Mouse (Mus musculus) lung, embryonic 16.5 days (tissue): ENCODE measurements around the gene Lmtk3. TPM values are rescaled to one million over a fixed set of nuclear protein-coding genes. Genes with fewer than 3 reads are reported as not detected.

Experiments
- ATAC-seq: fragments of 200-750 bp; cut with Nextera tagmentation; 2 replicates; pipeline ENCODE4 v1.8.0; 2017; ENCODE audit warnings: low read depth, mild to moderate bottlenecking, moderate library complexity
- H3K27ac ChIP-seq: fragments of 300-500 bp; sonication (generic); 2 replicates; pipeline ENCODE4 v1.5.1; 2014; ENCODE audit warnings: mild to moderate bottlenecking, control low read depth, low read length
- H3K27me3 ChIP-seq: fragments of 300-500 bp; sonication (generic); 2 replicates; pipeline ENCODE4 v1.6.1; 2014; ENCODE audit warnings: low read depth, low read length, mixed read lengths; ENCODE audit not compliant: control insufficient read depth, insufficient read depth
- H3K36me3 ChIP-seq: fragments of 300-500 bp; sonication (generic); 2 replicates; pipeline ENCODE4 v1.6.1; 2014; ENCODE audit warnings: low read length; ENCODE audit not compliant: control insufficient read depth, insufficient read depth
- H3K4me1 ChIP-seq: fragments of 300-500 bp; sonication (generic); replicated peaks from 2 replicates; pipeline ENCODE4 v1.6.1; 2014; ENCODE audit warnings: low read length, mixed read lengths; ENCODE audit not compliant: control insufficient read depth, insufficient read depth
- H3K4me2 ChIP-seq: fragments of 300-500 bp; sonication (generic); 2 replicates; pipeline ENCODE4 v1.6.1; 2014; ENCODE audit warnings: low read depth, low read length, control low read depth
- H3K4me3 ChIP-seq: fragments of 300-500 bp; sonication (generic); 2 replicates; pipeline ENCODE4 v1.5.1; 2014; ENCODE audit warnings: mild to moderate bottlenecking, low read length, control low read depth
- H3K9ac ChIP-seq: fragments of 300-500 bp; sonication (generic); 2 replicates; pipeline ENCODE4 v1.6.1; 2014; ENCODE audit warnings: low read length, control low read depth
- H3K9me3 ChIP-seq: fragments of 300-500 bp; sonication (generic); 2 replicates; pipeline ENCODE4 v1.6.1; 2016; ENCODE audit warnings: low read length; ENCODE audit not compliant: control insufficient read depth
- WGBS: fragments of 180-500 bp; shearing (Covaris S2); extraction: QIAGEN DNeasy Blood & Tissue Kit; methylation state at CpG from one replicate; pipeline ENCODE4 v1.1.7; 2014; 5-methylcytosine and 5-hydroxymethylcytosine counted together
- polyA plus RNA-seq: library from polyadenylated mRNA; unstranded; fragments of >200 nt; fragmentation: Nextera tagmentation; extraction: Ambion mirVana; gene quantifications from 2 replicates; pipeline ENCODE4 v1.2.1, GENCODE M21; 2015

Lmtk3 gene
- polyA plus RNA-seq, 1 experiment from 2014 or later: 0.72 TPM

GRCm38 (mm10) chr7:45770427-45771082 is 13.0 kb upstream of the Lmtk3 start:
- no peaks in the 10 kb centered on the region for H3K36me3 ChIP-seq
- H3K4me1 ChIP-seq: 0 out of 2 replicates have a peak, but pooled peaks cover 5% of the 10 kb centered on the region
- no peak for ATAC-seq
- H3K27me3 ChIP-seq: no peaks in the 10 kb centered on the region
- no peak overlapping the region for H3K4me3 ChIP-seq
- no peak overlapping the region for H3K27ac ChIP-seq
- WGBS: 55% methylated on average over 8 of the region's 8 CpGs
- H3K9ac ChIP-seq: no peak overlapping the region
- no peaks in the 10 kb centered on the region for H3K9me3 ChIP-seq
- H3K4me2 ChIP-seq: no peak overlapping the region

- WGBS: 58% methylated on average over 4 of the region's 4 CpGs
These were observed 12.4 kb upstream of the Lmtk3 start for GRCm38 (mm10) chr7:45771101-45771500.

GRCm38 (mm10) chr7:45775237-45775636 is 8.3 kb upstream of the Lmtk3 start:
- H3K9ac ChIP-seq: no peak overlapping the region
- H3K4me1 ChIP-seq: no peaks in the 10 kb centered on the region
- ATAC-seq: no peak
- H3K36me3 ChIP-seq: no peaks in the 10 kb centered on the region
- H3K4me2 ChIP-seq: no peak overlapping the region
- WGBS: 57% methylated on average over 7 of the region's 7 CpGs
- no peak overlapping the region for H3K27ac ChIP-seq
- no peak overlapping the region for H3K4me3 ChIP-seq
- H3K9me3 ChIP-seq: no peaks in the 10 kb centered on the region
- no peaks in the 10 kb centered on the region for H3K27me3 ChIP-seq

More at GRCm38 (mm10) chr7:45771101-45771500, 12.4 kb upstream of the Lmtk3 start:
- Histone ChIP-seq H3K4me2 (no peak overlapping the region), H3K9me3 (no peaks in the 10 kb centered on the region), H3K4me3 (no peak overlapping the region), H3K36me3 (no peaks in the 10 kb centered on the region), H3K9ac (no peak overlapping the region), H3K4me1 (0 out of 2 replicates have a peak, but pooled peaks cover 4% of the 10 kb centered on the region), H3K27me3 (no peaks in the 10 kb centered on the region), H3K27ac (no peak overlapping the region)
- no peak for ATAC-seq

GRCm38 (mm10) chr7:45779081-45779641 is 4.4 kb upstream of the Lmtk3 start:
- H3K27ac ChIP-seq: no peak overlapping the region
- H3K9me3 ChIP-seq: no peaks in the 10 kb centered on the region
- WGBS: 22% methylated on average over 22 of the region's 22 CpGs
- H3K36me3 ChIP-seq: no peaks in the 10 kb centered on the region
- H3K27me3 ChIP-seq: no peaks in the 10 kb centered on the region; the same call in 1 of the 2 replicates
- H3K4me3 ChIP-seq: no peak overlapping the region
- peaks cover 5% of the 10 kb centered on the region; the same call in 1 of the 2 replicates for H3K4me1 ChIP-seq
- H3K4me2 ChIP-seq: peak overlapping the region; percentile 21
- H3K9ac ChIP-seq: no peak overlapping the region
- ATAC-seq: no peak

- ATAC-seq: no peak
- Histone ChIP-seq H3K27ac (no peak overlapping the region), H3K9ac (no peak overlapping the region), H3K9me3 (no peaks in the 10 kb centered on the region), H3K4me3 (no peak overlapping the region), H3K4me1 (peaks cover 20% of the 10 kb centered on the region), H3K36me3 (no peaks in the 10 kb centered on the region), H3K27me3 (peaks cover 5% of the 10 kb centered on the region), H3K4me2 (no peak overlapping the region)
- WGBS: 61% methylated on average over 4 of the region's 4 CpGs
These were observed 1.3 kb upstream of the Lmtk3 start for GRCm38 (mm10) chr7:45782271-45782670.

GRCm38 (mm10) chr7:45784524-45785372 is 1.2 kb downstream of the Lmtk3 start, which contains the start of gene Sult2b1:
Gene Sult2b1, minus strand, starts transcription at chr7:45784669.
- Histone ChIP-seq H3K9me3 (no peaks in the 10 kb centered on the region), H3K27ac (0 out of 2 replicates have a peak within 1 kb of the TSS, but pooled peaks have one; percentile 18), H3K4me3 (peak within 1 kb of the TSS; percentile 62), H3K4me2 (peak within 1 kb of the TSS; percentile 95), H3K36me3 (no peaks in the 10 kb centered on the region), H3K4me1 (peaks cover 20% of the 10 kb centered on the region), H3K9ac (peak within 1 kb of the TSS; percentile 73), H3K27me3 (peaks cover 5% of the 10 kb centered on the region)
- 18% methylated on average over 20 of the region's 20 CpGs for WGBS
- ATAC-seq: peak; percentile 15; the same call in 1 of the 2 replicates

- H3K9ac ChIP-seq: peak overlapping the region; percentile 67
- no peak overlapping the region for H3K27ac ChIP-seq
- under 1% methylated on average over 39 of the region's 42 CpGs for WGBS
These were observed 2.0 kb downstream of the Lmtk3 start for GRCm38 (mm10) chr7:45785388-45786135.

GRCm38 (mm10) chr7:45786136-45786578 is 2.6 kb downstream of the Lmtk3 start:
- H3K4me3 ChIP-seq: peak overlapping the region; percentile 56
- H3K27me3 ChIP-seq: peaks cover 5% of the 10 kb centered on the region
- no peaks in the 10 kb centered on the region for H3K9me3 ChIP-seq
- WGBS: under 1% methylated on average over 14 of the region's 14 CpGs
- H3K4me1 ChIP-seq: peaks cover 20% of the 10 kb centered on the region
- H3K4me2 ChIP-seq: peak overlapping the region; percentile 83
- H3K9ac ChIP-seq: peak overlapping the region; percentile 67
- H3K36me3 ChIP-seq: no peaks in the 10 kb centered on the region; the same call in 1 of the 2 replicates
- ATAC-seq: peak; percentile 58; the same call in 1 of the 2 replicates
- H3K27ac ChIP-seq: no peak overlapping the region

More at GRCm38 (mm10) chr7:45785388-45786135, 2.0 kb downstream of the Lmtk3 start:
- peaks cover 5% of the 10 kb centered on the region for H3K27me3 ChIP-seq
- no peaks in the 10 kb centered on the region for H3K9me3 ChIP-seq
- ATAC-seq: 0 out of 2 replicates have a peak, but pooled peaks have one; percentile 13
- peak overlapping the region; percentile 56 for H3K4me3 ChIP-seq
- H3K4me2 ChIP-seq: peak overlapping the region; percentile 83
- no peaks in the 10 kb centered on the region; the same call in 1 of the 2 replicates for H3K36me3 ChIP-seq
- H3K4me1 ChIP-seq: peaks cover 20% of the 10 kb centered on the region
